Mouse (Mus musculus): ENCODE data around the gene Pcdh15. TPM values are rescaled to one million over a fixed set of nuclear protein-coding genes. Genes with fewer than 3 reads are reported as not detected.

Gene Pcdh15
- polyA plus RNA-seq, 1 experiment: 6.0 TPM

- TF ChIP-seq CTCF (IDR thresholded peaks at IDR 0.05; ENCODE audit: borderline replicate concordance, insufficient read depth, low read depth, low read length): no peak
- TF ChIP-seq POLR2A (IDR thresholded peaks at IDR 0.05; ENCODE audit: borderline replicate concordance, insufficient read depth, low read length): no peak
- DNase-seq: no peak
- Histone ChIP-seq H3K4me1 (ENCODE audit: control insufficient read depth, insufficient read depth, low read length) (no peaks in the 10 kb centered on the region), H3K4me3 (replicated peaks; ENCODE audit: insufficient read depth, low read depth, low read length) (no peak overlapping the region), H3K27ac (ENCODE audit: insufficient read depth, low read length) (no peak overlapping the region), H3K27me3 (ENCODE audit: control insufficient read depth, insufficient read depth, low read length) (no peaks in the 10 kb centered on the region)
- 70% methylated on average over 6 of the region's 6 CpGs for WGBS
Measured at GRCm38 (mm10) chr10:74642125-74642524, 1543.0 kb downstream of the Pcdh15 start.

GRCm38 (mm10) chr10:74663171-74663570 is 1564.0 kb downstream of the Pcdh15 start:
- Histone ChIP-seq H3K4me1 (ENCODE audit: control insufficient read depth, insufficient read depth, low read length) (no peaks in the 10 kb centered on the region), H3K27me3 (ENCODE audit: control insufficient read depth, insufficient read depth, low read length) (no peaks in the 10 kb centered on the region), H3K4me3 (replicated peaks; ENCODE audit: insufficient read depth, low read depth, low read length) (no peak overlapping the region), H3K27ac (ENCODE audit: insufficient read depth, low read length) (no peak overlapping the region)
- DNase-seq: no peak
- TF ChIP-seq CTCF (IDR thresholded peaks at IDR 0.05; ENCODE audit: borderline replicate concordance, insufficient read depth, low read depth, low read length) (no peak), POLR2A (IDR thresholded peaks at IDR 0.05; ENCODE audit: borderline replicate concordance, insufficient read depth, low read length) (no peak)
- WGBS: 93% methylated on average over 1 of the region's 1 CpGs

GRCm38 (mm10) chr10:74680016-74680491 is 1580.9 kb downstream of the Pcdh15 start:
- H3K4me1 ChIP-seq (ENCODE audit: control insufficient read depth, insufficient read depth, low read length): no peaks in the 10 kb centered on the region
- no peak overlapping the region for H3K27ac ChIP-seq (ENCODE audit: insufficient read depth, low read length)
- H3K27me3 ChIP-seq (ENCODE audit: control insufficient read depth, insufficient read depth, low read length): no peaks in the 10 kb centered on the region
- no peak for TF ChIP-seq POLR2A (IDR thresholded peaks at IDR 0.05; ENCODE audit: borderline replicate concordance, insufficient read depth, low read length)
- TF ChIP-seq CTCF (IDR thresholded peaks at IDR 0.05; ENCODE audit: borderline replicate concordance, insufficient read depth, low read depth, low read length): no peak
- 67% methylated on average over 4 of the region's 4 CpGs for WGBS
- DNase-seq: no peak
- no peak overlapping the region for H3K4me3 ChIP-seq (replicated peaks; ENCODE audit: insufficient read depth, low read depth, low read length)

- H3K4me3 ChIP-seq (replicated peaks; ENCODE audit: insufficient read depth, low read depth, low read length): no peak overlapping the region
- no peak overlapping the region for H3K27ac ChIP-seq (ENCODE audit: insufficient read depth, low read length)
- TF ChIP-seq POLR2A (IDR thresholded peaks at IDR 0.05; ENCODE audit: borderline replicate concordance, insufficient read depth, low read length) (no peak), CTCF (IDR thresholded peaks at IDR 0.05; ENCODE audit: borderline replicate concordance, insufficient read depth, low read depth, low read length) (no peak)
- no peaks in the 10 kb centered on the region for H3K4me1 ChIP-seq (ENCODE audit: control insufficient read depth, insufficient read depth, low read length)
- no peak for DNase-seq
- no peaks in the 10 kb centered on the region for H3K27me3 ChIP-seq (ENCODE audit: control insufficient read depth, insufficient read depth, low read length)
- 39% methylated on average over 1 of the region's 1 CpGs for WGBS
Measured at GRCm38 (mm10) chr10:74680559-74680958, 1581.4 kb downstream of the Pcdh15 start.

Measured in cerebellum, adult 2 months (tissue).